Mouse (Mus musculus) frontal cortex, postnatal 36 days (tissue): ENCODE measurements around the gene Fmo2.

ENCODE experiments used
- DNase-seq, 2 experiments: peaks; one replicate each; pipeline ENCODE4 v3.0.0; 2022; ENCODE audit warnings: low spot score in 2 of 2

The Fmo2 gene

GRCm38 (mm10) chr1:162891980-162892451, 6.5 kb downstream of the Fmo2 start:
- DNase-seq, result no peak

DNA sequence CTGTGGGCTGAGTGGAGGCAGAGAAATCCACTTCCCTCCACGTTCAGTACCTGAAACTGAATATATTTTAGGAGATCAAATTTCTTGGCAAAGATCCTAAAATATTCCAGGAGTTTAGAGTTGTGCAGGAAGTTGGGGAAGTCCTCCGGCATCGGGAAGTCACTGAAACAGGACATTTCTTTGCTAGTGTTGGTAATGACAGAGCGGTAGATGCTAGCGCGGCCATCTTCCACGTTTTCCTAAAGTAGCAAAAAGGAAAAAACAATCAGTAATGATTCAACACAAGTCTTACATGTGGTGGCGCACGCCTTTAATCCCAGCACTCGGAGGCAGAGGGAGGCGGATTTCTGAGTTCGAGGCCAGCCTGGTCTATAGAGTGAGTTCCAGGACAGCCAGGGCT, 9.9 kb downstream of the Fmo2 start:
- no peak for DNase-seq

DNA sequence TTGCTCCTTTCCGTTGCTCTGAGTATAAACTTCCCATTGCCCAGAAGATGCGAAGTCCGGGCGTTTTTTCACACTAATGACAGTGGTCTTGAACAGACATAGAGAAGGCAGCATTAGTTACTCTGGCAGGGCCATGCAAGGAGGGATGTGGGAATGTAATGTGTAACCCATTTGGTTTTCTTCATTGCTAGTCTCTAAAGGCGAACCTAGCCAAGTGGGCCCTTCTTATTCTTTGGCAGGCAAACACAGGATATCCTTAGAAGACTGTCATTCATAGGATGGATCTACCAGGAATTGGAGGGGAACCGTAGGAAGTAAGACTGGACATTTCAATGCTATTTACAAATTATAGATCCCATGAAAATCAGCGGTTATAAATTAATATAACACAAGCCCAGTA, 10.9 kb downstream of the Fmo2 start:
- no peak for DNase-seq

- DNase-seq, result no peak
Observed at GRCm38 (mm10) chr1:162886138-162886816, 12.2 kb downstream of the Fmo2 start.

GRCm38 (mm10) chr1:162882681-162883080, 15.8 kb downstream of the Fmo2 start:
- DNase-seq, result no peak

DNA sequence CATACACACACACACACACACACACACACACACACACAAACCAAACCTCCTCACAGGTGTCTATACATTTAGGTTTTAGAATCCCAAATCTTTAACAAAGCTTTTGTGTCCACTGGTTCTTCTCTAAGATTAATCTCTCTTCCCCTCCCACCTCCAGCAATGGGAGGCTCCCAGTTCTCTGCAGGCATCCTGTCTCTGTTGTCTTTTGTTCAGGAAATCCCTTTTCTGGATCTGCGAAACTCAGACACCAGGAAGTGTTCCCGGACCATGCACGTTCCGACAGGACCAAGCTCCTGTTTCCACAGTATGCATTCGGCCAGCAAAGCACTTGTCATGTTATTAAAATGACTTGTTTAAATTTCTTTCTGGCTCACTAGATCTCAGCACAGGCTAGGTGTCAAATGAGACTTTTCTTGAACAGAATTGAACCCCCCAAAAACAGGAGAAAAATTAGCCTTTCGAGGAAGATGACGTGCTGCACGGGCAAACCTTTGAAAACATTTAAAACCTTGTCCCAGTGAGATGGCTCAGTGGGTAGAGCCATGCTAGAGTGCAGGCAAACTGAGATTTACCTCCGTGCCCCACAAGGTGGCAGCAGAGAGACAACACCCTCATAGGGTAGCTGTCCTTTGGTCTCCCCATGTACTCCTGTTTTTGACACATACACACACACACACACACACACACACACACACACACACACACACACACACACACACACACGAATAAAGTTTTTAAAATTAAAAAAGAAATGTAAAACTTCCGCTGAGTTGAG, 18.7 kb downstream of the Fmo2 start:
- DNase-seq, result peak; percentile 48 to 50

DNA sequence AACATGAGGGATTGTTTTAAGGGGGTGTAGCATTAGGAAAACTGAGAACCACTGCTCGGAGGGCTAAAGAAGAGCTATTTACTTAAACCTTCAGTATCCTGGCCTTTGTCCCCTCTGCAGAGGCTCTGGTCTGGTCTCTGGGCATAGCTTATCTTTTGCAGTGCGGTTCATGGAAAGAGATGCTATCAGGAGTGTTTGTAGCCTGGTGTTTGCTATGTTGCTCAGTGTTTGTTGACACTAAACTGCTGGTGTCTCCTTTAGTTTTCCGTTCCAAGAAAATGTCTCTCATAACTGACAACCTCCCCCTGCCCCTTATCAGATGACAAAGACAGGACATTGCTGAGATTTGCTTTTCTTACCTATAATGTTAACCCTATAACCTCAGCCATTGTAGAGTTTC, 23.4 kb downstream of the Fmo2 start:
- DNase-seq, result no peak

DNA sequence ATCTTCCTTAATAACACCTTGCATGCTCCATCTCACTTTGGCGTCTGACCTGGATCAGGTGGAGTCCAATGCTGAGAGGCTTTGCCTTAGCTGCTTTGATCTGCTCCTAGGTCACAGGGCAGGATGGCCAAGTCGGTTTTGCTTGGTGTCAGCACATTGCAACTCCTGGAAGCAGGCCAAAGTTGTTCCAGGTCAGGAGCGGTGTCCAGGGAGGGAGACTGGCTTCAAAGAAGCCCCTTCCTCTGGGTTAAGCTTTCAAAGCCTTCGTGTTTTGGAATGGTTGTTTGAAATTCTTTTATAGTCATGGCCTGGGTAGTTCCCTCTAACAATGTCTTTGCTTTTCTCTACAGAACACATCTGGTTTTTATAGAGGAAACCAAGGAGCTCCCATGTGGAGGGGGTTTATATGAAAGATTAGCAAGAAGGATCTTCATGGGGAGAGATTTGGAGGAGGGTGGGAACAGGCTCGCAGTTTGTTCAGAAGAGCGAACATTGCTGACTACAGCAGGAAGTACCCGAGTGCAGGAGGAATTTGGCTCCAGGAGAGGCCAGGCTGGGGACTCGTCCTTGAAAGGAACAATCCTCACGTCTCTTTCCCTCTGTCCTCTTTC, 26.7 kb downstream of the Fmo2 start:
- DNase-seq, result no peak

GRCm38 (mm10) chr1:162870978-162871377, 27.5 kb downstream of the Fmo2 start:
- no peak for DNase-seq

GRCm38 (mm10) chr1:162867396-162867795, 31.1 kb downstream of the Fmo2 start:
- no peak for DNase-seq

- no peak for DNase-seq
Observed at GRCm38 (mm10) chr1:162866280-162866681, 32.2 kb downstream of the Fmo2 start, which contains the start of gene Fmo1. TSS of gene Fmo1 (minus strand) at chr1:162866610.

GRCm38 (mm10) chr1:162865493-162865830, 33.1 kb downstream of the Fmo2 start:
- DNase-seq, result no peak

DNA sequence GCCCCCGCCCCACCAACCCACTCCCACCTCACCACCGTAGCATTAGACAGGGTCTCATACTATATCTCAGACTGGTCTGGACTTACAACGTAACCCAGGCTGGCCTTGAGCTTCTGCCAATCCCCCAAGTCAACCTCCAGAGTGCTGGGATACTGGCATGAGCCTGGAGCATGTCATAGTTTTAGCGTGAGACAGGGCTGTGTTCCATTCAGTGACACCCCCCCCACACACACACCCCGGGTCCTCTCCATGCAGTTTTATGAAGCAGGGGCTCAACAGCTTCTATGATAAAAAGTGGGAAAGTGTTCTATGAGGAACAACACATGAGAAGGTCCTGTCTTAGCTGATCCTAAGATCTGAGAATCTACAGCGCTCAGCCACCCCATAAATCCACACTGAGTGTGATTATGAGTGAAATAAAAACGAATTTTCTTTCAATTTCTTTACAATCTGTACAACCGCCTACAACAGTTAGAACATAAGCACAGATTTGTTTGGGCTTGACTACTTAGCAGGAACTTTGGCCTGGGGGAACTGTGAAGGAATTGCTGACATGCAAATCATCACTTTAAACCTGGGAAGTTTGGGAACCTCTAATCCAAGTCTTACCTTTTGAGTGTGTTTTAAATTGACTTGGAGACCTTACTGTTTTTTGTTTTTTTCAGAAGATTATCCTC, 33.6 kb downstream of the Fmo2 start:
- DNase-seq, result no peak

DNA sequence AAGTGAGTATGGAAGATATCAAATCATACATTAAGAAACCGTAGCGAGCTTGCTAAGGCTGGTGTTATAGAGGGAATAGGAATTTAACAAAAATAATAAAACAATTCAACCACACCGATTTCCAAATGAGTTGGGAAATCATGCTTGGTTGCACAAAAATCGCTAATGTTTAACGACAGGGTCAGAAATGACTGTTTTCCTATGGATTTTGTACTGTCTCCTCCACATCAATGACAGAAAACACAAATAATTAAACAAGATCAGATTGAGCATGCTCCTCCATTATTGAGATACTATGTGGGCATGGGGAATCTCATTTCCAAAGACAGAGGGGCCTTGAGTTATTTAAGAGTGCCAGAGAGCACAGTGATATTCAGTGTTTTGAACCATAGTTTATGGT, 34.2 kb downstream of the Fmo2 start:
- no peak for DNase-seq

DNA sequence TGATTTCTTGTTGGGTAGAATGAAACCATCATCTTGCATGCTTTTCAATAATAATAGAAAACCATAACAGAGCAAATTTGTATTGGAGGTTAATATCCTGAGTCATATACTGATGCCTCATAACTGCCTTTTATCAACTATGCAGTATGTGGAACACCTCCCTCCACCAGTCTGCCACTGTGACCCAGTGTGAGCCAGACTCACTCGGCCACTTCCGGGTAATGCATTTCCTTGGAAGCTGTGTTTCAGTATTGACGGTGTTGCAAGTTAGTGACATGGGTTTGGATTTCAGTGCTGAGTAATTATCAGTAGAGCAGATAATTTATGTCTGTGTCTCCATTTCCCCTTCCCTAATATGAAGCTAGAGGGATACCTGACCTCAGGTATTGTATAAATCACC, 34.9 kb downstream of the Fmo2 start:
- DNase-seq, result no peak

- no peak for DNase-seq
Observed at GRCm38 (mm10) chr1:162862328-162862727, 36.2 kb downstream of the Fmo2 start.

- no peak for DNase-seq
Observed at GRCm38 (mm10) chr1:162859996-162860605, 38.4 kb downstream of the Fmo2 start.

DNA sequence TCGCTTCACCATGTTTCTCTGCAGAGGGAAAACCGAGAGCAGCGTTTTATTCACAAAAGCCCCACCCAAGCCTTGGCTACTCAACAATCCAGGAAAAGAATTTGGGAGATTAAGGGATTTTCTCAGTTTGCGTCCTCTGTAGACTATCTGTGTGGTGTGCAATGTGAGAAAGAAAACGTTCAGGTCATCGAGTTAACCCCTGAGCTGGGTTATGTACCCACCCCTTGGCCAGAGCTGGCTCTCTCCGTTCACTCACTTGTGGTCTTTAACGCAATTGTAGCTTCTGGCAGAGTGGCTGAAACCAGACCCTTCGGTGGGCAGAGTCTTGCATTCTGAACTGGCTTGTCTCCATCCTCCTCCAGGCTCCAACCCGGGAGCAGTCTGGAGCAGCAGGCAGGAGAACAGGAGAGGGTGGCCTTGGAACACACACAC, 39.0 kb downstream of the Fmo2 start:
- DNase-seq, result no peak

GRCm38 (mm10) chr1:162858748-162859130, 39.8 kb downstream of the Fmo2 start:
- no peak for DNase-seq

DNA sequence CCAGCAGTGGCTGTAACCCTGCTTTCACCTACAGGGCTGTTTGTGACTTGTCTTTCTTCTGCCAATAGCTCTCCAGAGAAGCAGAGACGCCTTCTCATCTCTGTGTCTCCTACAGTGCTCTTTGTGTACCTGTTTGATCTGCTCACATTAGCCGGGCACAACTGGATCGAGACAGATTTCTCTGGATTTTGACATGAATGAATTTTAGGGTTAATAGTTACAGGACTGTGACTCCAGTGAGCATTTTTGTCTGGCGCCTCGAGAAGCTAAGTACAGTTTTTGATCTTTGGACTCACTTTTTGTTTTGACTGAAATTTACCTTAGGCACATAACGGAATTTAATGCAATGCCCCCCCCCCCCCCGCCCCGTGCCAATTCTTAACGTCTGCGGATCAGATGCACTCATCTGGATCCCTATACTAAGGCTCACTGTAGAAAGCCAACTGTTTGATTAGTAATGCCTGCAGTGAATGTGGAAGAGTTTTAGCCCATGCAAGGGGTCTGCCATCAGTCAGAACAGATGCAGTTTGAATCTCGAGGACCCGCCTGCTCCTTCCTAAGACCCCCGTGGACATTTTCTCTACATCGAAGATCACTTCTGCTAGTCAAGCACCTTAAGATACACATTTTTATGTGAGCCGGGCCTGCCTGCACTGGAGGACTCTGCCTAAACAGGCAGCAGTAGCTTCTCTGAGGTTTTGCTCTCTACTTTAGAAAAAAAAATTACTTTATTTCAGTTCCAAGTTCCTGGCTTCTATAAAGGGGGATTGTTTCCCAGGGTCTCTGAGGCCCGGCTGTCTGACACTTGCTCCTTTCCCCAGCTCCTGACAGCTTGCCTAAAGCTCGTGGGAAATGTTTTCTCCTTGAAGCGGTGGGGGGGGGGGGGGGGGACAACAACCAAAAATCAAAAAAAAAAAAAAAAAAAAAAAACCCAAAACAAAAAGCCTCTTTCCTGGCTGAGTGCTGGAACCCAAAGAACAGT, 40.5 kb downstream of the Fmo2 start:
- DNase-seq, result no peak
